Mouse (Mus musculus) neutrophil, adult 59 days (primary cell): ENCODE data around the gene Cadps. TPM values are rescaled to one million over a fixed set of nuclear protein-coding genes. Genes with fewer than 3 reads are reported as not detected.

Experiments
- total RNA-seq, 2 experiments: library from RNA; stranded (reverse); gene quantifications; 1 replicate in 1 of 2; 2 replicates in 1 of 2; pipeline ENCODE4 v1.2.4; 2023

Cadps gene
- not detected for total RNA-seq

DNA sequence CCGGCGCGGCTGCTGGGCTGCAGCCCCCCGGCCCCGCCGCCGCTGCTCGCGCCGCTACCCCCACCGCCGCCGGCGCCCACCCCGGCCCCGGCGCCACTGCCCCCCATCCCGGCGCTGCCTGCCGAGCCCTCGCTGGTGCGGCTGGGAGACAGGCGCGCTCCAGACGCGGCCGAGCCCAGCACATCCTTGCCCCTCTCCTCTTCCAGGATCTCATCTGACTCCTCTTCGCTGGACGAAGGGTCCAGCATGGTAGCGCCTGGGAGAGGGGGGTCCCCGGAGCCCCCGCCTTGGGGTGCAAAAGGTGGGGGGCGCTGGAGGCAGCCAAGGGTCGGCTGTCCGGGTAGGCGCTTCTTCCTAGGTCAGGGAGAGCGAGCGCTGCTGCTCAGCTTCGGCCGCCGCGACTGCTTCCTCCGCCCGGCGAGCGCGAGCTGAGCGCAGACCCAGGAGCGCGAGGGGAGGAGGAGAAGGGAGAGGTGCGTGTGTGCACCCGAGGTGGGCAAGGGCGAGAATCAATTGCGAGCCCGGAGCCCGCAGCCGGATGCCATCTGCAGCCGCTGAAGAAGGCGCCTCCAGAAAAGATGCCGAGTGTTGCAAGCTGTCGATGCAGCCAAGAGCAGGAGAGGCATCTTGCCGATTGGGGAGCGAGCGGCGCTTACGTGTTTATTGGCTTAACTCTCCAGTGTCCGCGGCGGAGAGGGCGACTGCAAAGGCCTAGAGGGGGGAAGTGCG lies at the start of gene Cadps:
Gene Cadps, minus strand, starts transcription at position 589 of the 729 bp plus-strand sequence.

GRCm38 (mm10) chr14:12348089-12348488 lies 474.8 kb downstream of the Cadps start, which contains the start of gene Fezf2:
Gene Fezf2, minus strand, starts transcription at chr14:12348189.

